Mouse (Mus musculus): ENCODE measurements around the gene Upk3b. TPM values are rescaled to one million over a fixed set of nuclear protein-coding genes. Genes with fewer than 3 reads are reported as not detected.

The Upk3b gene
- polyA plus RNA-seq, 1 experiment from 2014 or later = 0.67 TPM

Other genes with a start within 250 kb of the Upk3b start
- not detected in 2 replicates for gene Srrm3, start 231.6 kb upstream of the Upk3b start, polyA plus RNA-seq (2014; fragmentation: Nextera tagmentation; extraction: Ambion mirVana)
- gene Hspb1, start 150.6 kb upstream of the Upk3b start, polyA plus RNA-seq (2014; fragmentation: Nextera tagmentation; extraction: Ambion mirVana) = 30.7 and 35.4 TPM in 2 replicates
- 98.2 and 105 TPM in 2 replicates for gene Ywhag, start 103.9 kb upstream of the Upk3b start, polyA plus RNA-seq (2014; fragmentation: Nextera tagmentation; extraction: Ambion mirVana)
- gene Ssc4d, start 64.0 kb upstream of the Upk3b start, polyA plus RNA-seq (2014; fragmentation: Nextera tagmentation; extraction: Ambion mirVana) = 4.6 and 5.7 TPM in 2 replicates
- not detected in 2 replicates for gene Zp3, start 58.4 kb upstream of the Upk3b start, polyA plus RNA-seq (2014; fragmentation: Nextera tagmentation; extraction: Ambion mirVana)
- gene Dtx2, start 43.7 kb upstream of the Upk3b start, polyA plus RNA-seq (2014; fragmentation: Nextera tagmentation; extraction: Ambion mirVana) = 32.3 and 33.8 TPM in 2 replicates
- gene Upk3bl, start 16.0 kb downstream of the Upk3b start, polyA plus RNA-seq (2014; fragmentation: Nextera tagmentation; extraction: Ambion mirVana) = 4.0 TPM in 2 replicates
- gene Rasa4, start 45.4 kb downstream of the Upk3b start, polyA plus RNA-seq (2014; fragmentation: Nextera tagmentation; extraction: Ambion mirVana) = 3.3 and 4.4 TPM in 2 replicates
- 274 and 281 TPM in 2 replicates for gene Polr2j, start 78.1 kb downstream of the Upk3b start, polyA plus RNA-seq (2014; fragmentation: Nextera tagmentation; extraction: Ambion mirVana)
- 50.5 TPM in 2 replicates for gene Lrwd1, start 97.6 kb downstream of the Upk3b start, polyA plus RNA-seq (2014; fragmentation: Nextera tagmentation; extraction: Ambion mirVana)
- gene Alkbh4, start 97.7 kb downstream of the Upk3b start, polyA plus RNA-seq (2014; fragmentation: Nextera tagmentation; extraction: Ambion mirVana) = 23.9 and 24.7 TPM in 2 replicates
- 4.5 and 5.6 TPM in 2 replicates for gene Orai2, start 132.2 kb downstream of the Upk3b start, polyA plus RNA-seq (2014; fragmentation: Nextera tagmentation; extraction: Ambion mirVana)
- 79.9 and 85.0 TPM in 2 replicates for gene Prkrip1, start 160.5 kb downstream of the Upk3b start, polyA plus RNA-seq (2014; fragmentation: Nextera tagmentation; extraction: Ambion mirVana)
- gene Sh2b2, start 208.1 kb downstream of the Upk3b start, polyA plus RNA-seq (2014; fragmentation: Nextera tagmentation; extraction: Ambion mirVana) = 10.2 and 12.0 TPM in 2 replicates